In genomic region chr4:59332089-59332488, GRCm38 (mm10) we compare ENCODE assay signal across 10 mouse cellular contexts.
A peak's percentile ranks its signal among the peaks of the same experiment; 100 is the strongest.
DNase-seq lines count a peak whose midpoint lies in the region; ATAC-seq and TF ChIP-seq lines count a peak whose summit lies in the region.
"Had no signal": no experiment of that assay in that cellular context is flagged by ENCODE, and none has a peak within 500 bp of the region (broad histone marks: within the 10 kb centered on the region; RNA-seq: fewer than 3 reads in every experiment).

No protein-coding gene starts in this region.

- no peaks in the 10 kb centered on the region for H3K36me3 ChIP-seq in heart, embryonic 16.5 days (ENCODE audit: control insufficient read depth, insufficient read depth)
- no peaks in the 10 kb centered on the region for H3K36me3 ChIP-seq in heart, embryonic 11.5 days (ENCODE audit: control insufficient read depth, insufficient read depth, low read length)
- H3K36me3 ChIP-seq in liver, embryonic 14.5 days (replicated peaks; ENCODE audit: control insufficient read depth, insufficient read depth, low read depth): no peaks in the 10 kb centered on the region; the same call in 1 of the 2 replicates

- peak; percentile 16 to 45 for DNase-seq in urinary bladder, postnatal 4 days (ENCODE audit: low spot score in 2 of 2)
- no peak for DNase-seq in urinary bladder, postnatal 10 days (ENCODE audit: low spot score)
- DNase-seq in liver, embryonic 14.5 days (ENCODE audit: low read depth in 3 of 3, low spot score in 3 of 3): no peak
- DNase-seq in testis, postnatal 14 days (ENCODE audit: low spot score): peak; percentile 31
- no peak for DNase-seq in thymus, postnatal 0 days (ENCODE audit: low spot score)
- DNase-seq in cerebellum, adult 9-11 months: no peak
- DNase-seq: retina, postnatal 1 day had no signal

- H3K4me1 ChIP-seq in heart, embryonic 16.5 days (ENCODE audit: control insufficient read depth, insufficient read depth, low read length): peaks cover 33% of the 10 kb centered on the region
- peaks cover 26% of the 10 kb centered on the region for H3K4me1 ChIP-seq in heart, embryonic 11.5 days (ENCODE audit: control insufficient read depth, insufficient read depth, low read length)
- H3K4me1 ChIP-seq in liver, embryonic 14.5 days (replicated peaks; ENCODE audit: control insufficient read depth in 2 of 2, insufficient read depth in 2 of 2, low read length in 1 of 2): peaks cover 2 to 17% of the 10 kb centered on the region in 2 experiments; a peak in 3 of 4 replicates

- no peak overlapping the region for H3K4me3 ChIP-seq in heart, embryonic 16.5 days (ENCODE audit: low read length)
- H3K4me3 ChIP-seq in heart, embryonic 11.5 days (ENCODE audit: low read depth, low read length): no peak overlapping the region
- H3K4me3 ChIP-seq in liver, embryonic 14.5 days (ENCODE audit: insufficient read depth in 1 of 2, low read depth in 2 of 2, low read length in 2 of 2): no peak overlapping the region

- H3K4me2 ChIP-seq in heart, embryonic 16.5 days (ENCODE audit: low read depth, low read length): no peak overlapping the region
- H3K4me2 ChIP-seq in heart, embryonic 11.5 days: no peak overlapping the region
- no peak overlapping the region for H3K4me2 ChIP-seq in liver, embryonic 14.5 days (ENCODE audit: low read depth)

- H3K27me3 ChIP-seq in heart, embryonic 16.5 days (ENCODE audit: control insufficient read depth, insufficient read depth, low read length): no peaks in the 10 kb centered on the region
- H3K27me3 ChIP-seq in heart, embryonic 11.5 days (ENCODE audit: control insufficient read depth, insufficient read depth, low read length): no peaks in the 10 kb centered on the region
- H3K27me3 ChIP-seq in liver, embryonic 14.5 days (ENCODE audit: control insufficient read depth, insufficient read depth, low read length): no peaks in the 10 kb centered on the region

- WGBS in heart, embryonic 16.5 days: 50% methylated on average over 5 of the region's 5 CpGs
- 53% methylated on average over 5 of the region's 5 CpGs for WGBS in heart, embryonic 11.5 days (ENCODE audit: insufficient replicate concordance)
- WGBS in liver, embryonic 14.5 days (ENCODE audit: insufficient replicate concordance): 46% methylated on average over 5 of the region's 5 CpGs

- TF ChIP-seq EP300 in liver, embryonic 14.5 days (IDR thresholded peaks at IDR 0.05; ENCODE audit: low read depth): no peak

- no peak overlapping the region for H3K9ac ChIP-seq in heart, embryonic 16.5 days (ENCODE audit: low read length)
- H3K9ac ChIP-seq in heart, embryonic 11.5 days (ENCODE audit: low read depth, low read length): no peak overlapping the region
- H3K9ac ChIP-seq in liver, embryonic 14.5 days (replicated peaks): no peak overlapping the region

- no peaks in the 10 kb centered on the region for H3K9me3 ChIP-seq in heart, embryonic 16.5 days (replicated peaks; ENCODE audit: control insufficient read depth, low read length)
- H3K9me3 ChIP-seq in heart, embryonic 11.5 days (replicated peaks; ENCODE audit: control insufficient read depth, low read length): no peaks in the 10 kb centered on the region
- no peaks in the 10 kb centered on the region for H3K9me3 ChIP-seq in liver, embryonic 14.5 days (ENCODE audit: control insufficient read depth, low read length)

- peak overlapping the region; percentile 71 for H3K27ac ChIP-seq in heart, embryonic 16.5 days (ENCODE audit: low read length)
- no peak overlapping the region for H3K27ac ChIP-seq in heart, embryonic 11.5 days (ENCODE audit: low read depth, low read length)
- H3K27ac ChIP-seq in liver, embryonic 14.5 days: peak overlapping the region; percentile 12; the same call in 1 of the 2 replicates
- H3K27ac ChIP-seq: hindbrain, postnatal 0 days had no signal

- no peak for ATAC-seq in heart, embryonic 16.5 days (replicated peaks; ENCODE audit: extremely low read depth, insufficient read depth, low FRiP score)
- no peak for ATAC-seq in heart, embryonic 11.5 days (replicated peaks; ENCODE audit: insufficient number of reproducible peaks, low FRiP score, low TSS enrichment)
- 0 out of 2 replicates have a peak, but pooled peaks have one; percentile 16 for ATAC-seq in liver, embryonic 14.5 days (ENCODE audit: insufficient read depth)
- ATAC-seq: hindbrain, postnatal 0 days had no signal

- no peak for TF ChIP-seq CTCF in liver, embryonic 14.5 days (IDR thresholded peaks at IDR 0.05; ENCODE audit: low read depth)

Comparison
In these comparisons a context has a peak if more than half of its experiments do, and no peak if none do; other contexts are left out.
1. DNase-seq: peak in urinary bladder, postnatal 4 days (2 of 2) and testis, postnatal 14 days (single experiment); none in urinary bladder, postnatal 10 days (single experiment), liver, embryonic 14.5 days (0 of 3), thymus, postnatal 0 days (single experiment) and cerebellum, adult 9-11 months (single experiment).